Mouse (Mus musculus) midbrain, embryonic 16.5 days (tissue): Measurements from ENCODE around the gene Hsf5. TPM values are rescaled to one million over a fixed set of nuclear protein-coding genes. Genes with fewer than 3 reads are reported as not detected.

Source experiments
- ATAC-seq: fragments of 200-750 bp; cut with Nextera tagmentation; 2 replicates; pipeline ENCODE4 v1.8.0; 2017; ENCODE audit warnings: moderate TSS enrichment
- H3K27ac ChIP-seq: fragments of 300-500 bp; sonication (generic); 2 replicates; pipeline ENCODE4 v1.5.1; 2014; ENCODE audit warnings: mild to moderate bottlenecking, low read length, mixed read lengths
- H3K27me3 ChIP-seq: fragments of 300-500 bp; sonication (generic); 2 replicates; pipeline ENCODE4 v1.6.1; 2014; ENCODE audit warnings: low read depth, low read length, mixed read lengths; ENCODE audit not compliant: control insufficient read depth, insufficient read depth
- H3K36me3 ChIP-seq: fragments of 300-500 bp; sonication (generic); 2 replicates; pipeline ENCODE4 v1.6.1; 2014; ENCODE audit warnings: mild to moderate bottlenecking, low read length, moderate library complexity, mixed read lengths; ENCODE audit not compliant: control insufficient read depth, insufficient read depth
- H3K4me1 ChIP-seq: fragments of 300-500 bp; sonication (generic); 2 replicates; pipeline ENCODE4 v1.6.1; 2014; ENCODE audit warnings: mild to moderate bottlenecking, low read length, mixed read lengths; ENCODE audit not compliant: control insufficient read depth, insufficient read depth
- H3K4me2 ChIP-seq: fragments of 300-500 bp; sonication (generic); 2 replicates; pipeline ENCODE4 v1.6.1; 2014; ENCODE audit warnings: mild to moderate bottlenecking, low read length, mixed read lengths
- H3K4me3 ChIP-seq: fragments of 300-500 bp; sonication (generic); 2 replicates; pipeline ENCODE4 v1.5.1; 2014; ENCODE audit warnings: low read depth, mild to moderate bottlenecking, low read length, moderate library complexity, mixed read lengths
- H3K9ac ChIP-seq: fragments of 300-500 bp; sonication (generic); 2 replicates; pipeline ENCODE4 v1.6.1; 2014; ENCODE audit warnings: low read depth, low read length, mixed read lengths
- H3K9me3 ChIP-seq: fragments of 300-500 bp; sonication (generic); replicated peaks from 2 replicates; pipeline ENCODE4 v1.6.1; 2014; ENCODE audit warnings: mild to moderate bottlenecking, low read length, mixed read lengths; ENCODE audit not compliant: control insufficient read depth, poor library complexity, severe bottlenecking
- WGBS: fragments of 180-500 bp; shearing (Covaris S2); extraction: QIAGEN DNeasy Blood & Tissue Kit; methylation state at CpG from one replicate; pipeline ENCODE4 v1.1.7; 2014; 5-methylcytosine and 5-hydroxymethylcytosine counted together
- polyA plus RNA-seq: library from polyadenylated mRNA; unstranded; fragments of >200 nt; fragmentation: Nextera tagmentation; extraction: Ambion mirVana; gene quantifications from 2 replicates; pipeline ENCODE4 v1.2.1, GENCODE M21; 2015

Hsf5 gene
- polyA plus RNA-seq, 1 experiment from 2014 or later, result 0.39 TPM

DNA sequence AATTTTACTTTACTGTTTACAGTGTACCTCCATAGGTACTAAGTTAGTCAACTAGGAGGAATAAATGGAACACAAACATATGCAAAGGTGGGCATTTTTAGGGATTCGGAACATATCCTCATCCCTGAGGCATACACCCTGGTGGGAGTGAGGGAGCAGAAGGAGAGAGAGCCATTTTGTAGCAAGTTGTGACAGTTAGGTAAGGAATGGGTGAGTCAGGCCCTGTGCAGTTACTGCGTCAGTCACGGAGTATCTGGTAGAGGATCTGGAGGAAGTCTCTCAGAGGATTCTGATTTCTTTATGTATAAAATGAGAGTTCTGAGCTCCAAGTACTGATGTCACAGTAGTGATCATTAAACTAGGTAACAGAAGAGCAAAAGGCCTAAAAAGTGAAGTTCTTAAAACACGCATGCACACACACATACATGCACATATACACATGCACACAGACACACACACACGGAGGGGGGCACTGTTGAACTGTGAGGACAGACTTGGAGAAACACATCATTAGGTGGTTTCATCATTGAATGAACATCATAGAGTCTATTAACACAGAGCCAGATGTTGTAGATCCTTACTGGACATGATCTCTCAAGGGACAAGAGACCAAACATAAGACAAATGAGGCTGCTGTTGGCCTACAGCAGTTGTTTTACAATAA lies 29.6 kb upstream of the Hsf5 start:
- WGBS, result 94% methylated on average over 5 of the region's 5 CpGs
- Histone ChIP-seq H3K4me1 (peaks cover 10% of the 10 kb centered on the region), H3K36me3 (no peaks in the 10 kb centered on the region), H3K9me3 (no peaks in the 10 kb centered on the region), H3K9ac (no peak overlapping the region), H3K27ac (no peak overlapping the region), H3K4me3 (no peak overlapping the region), H3K4me2 (no peak overlapping the region), H3K27me3 (no peaks in the 10 kb centered on the region)
- no peak for ATAC-seq

DNA sequence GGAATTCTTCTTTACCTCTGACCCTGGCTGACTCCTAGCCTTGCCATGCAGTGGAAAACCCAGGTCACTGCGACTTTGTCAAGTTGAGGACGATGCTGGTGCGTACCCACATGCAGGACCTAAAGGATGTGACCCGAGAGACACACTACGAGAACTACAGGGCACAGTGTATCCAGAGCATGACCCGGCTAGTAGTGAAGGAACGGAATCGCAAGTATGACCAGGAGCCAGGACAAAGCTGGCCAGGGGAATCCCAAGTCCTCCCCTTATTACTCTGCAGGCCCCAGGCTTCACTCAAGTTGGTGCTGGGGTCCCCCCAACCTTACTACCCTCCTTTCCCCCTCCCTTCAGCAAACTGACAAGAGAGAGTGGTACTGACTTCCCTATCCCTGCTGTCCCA lies 27.4 kb upstream of the Hsf5 start:
- Histone ChIP-seq H3K9ac (no peak overlapping the region), H3K4me1 (peaks cover 21% of the 10 kb centered on the region), H3K27me3 (no peaks in the 10 kb centered on the region), H3K9me3 (no peaks in the 10 kb centered on the region), H3K4me3 (no peak overlapping the region), H3K36me3 (no peaks in the 10 kb centered on the region), H3K27ac (no peak overlapping the region), H3K4me2 (no peak overlapping the region)
- no peak for ATAC-seq
- 91% methylated on average over 8 of the region's 8 CpGs for WGBS

- H3K4me2 ChIP-seq, result peak overlapping the region; percentile 87
- H3K27me3 ChIP-seq, result no peaks in the 10 kb centered on the region
- peak overlapping the region; percentile 67 for H3K4me3 ChIP-seq
- no peak for ATAC-seq
- 1% methylated on average over 25 of the region's 25 CpGs for WGBS
- peak overlapping the region; percentile 89 for H3K27ac ChIP-seq
- H3K9ac ChIP-seq, result peak overlapping the region; percentile 77
- H3K4me1 ChIP-seq, result peaks cover 29% of the 10 kb centered on the region
- no peaks in the 10 kb centered on the region for H3K9me3 ChIP-seq
- no peaks in the 10 kb centered on the region for H3K36me3 ChIP-seq
Observed at GRCm38 (mm10) chr11:87590841-87591525, 26.0 kb upstream of the Hsf5 start.

DNA sequence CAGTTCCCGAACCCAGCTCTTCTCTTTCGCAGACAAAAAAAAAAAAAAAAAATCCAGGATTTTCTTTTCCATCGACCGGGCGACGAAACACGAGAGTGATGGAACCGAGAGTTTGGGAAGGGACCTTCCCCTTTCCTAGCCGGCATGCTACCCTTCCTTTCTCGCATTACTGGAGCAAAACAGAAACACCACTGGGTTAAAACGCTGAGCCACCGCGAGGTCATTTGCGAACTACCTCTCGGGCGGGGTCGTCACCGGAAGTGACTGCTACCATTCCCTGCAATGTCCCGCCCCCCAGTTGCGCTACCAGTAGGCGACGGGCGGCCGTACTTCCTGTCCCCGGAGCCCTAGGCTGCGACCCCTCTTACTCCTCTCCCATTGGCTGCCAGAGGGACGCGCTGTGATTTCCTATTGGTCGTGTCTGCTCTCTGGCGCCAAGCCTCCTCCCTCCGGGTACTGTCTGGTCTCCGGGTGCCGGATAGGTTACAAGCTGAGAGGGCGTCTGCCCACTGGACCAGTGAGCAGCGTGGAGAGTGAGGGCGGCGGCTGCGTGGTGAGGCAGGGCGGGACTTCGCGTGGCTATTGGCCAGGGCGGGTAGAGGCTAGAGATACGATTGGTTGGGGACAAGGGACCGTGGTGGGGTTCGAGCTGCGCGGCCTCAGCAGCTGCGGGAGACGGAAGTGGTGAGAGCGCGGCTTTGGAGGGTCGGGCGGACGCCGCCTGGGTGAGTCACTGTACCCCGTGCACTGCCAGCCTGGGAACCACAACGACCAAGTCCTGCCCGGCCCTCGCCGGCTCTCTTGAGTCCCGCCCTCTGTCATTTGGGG lies 25.2 kb upstream of the Hsf5 start, which contains the start of gene Mtmr4:
TSS of gene Mtmr4 (plus strand) at position 637 of the 828 bp plus-strand sequence.
- Histone ChIP-seq H3K4me1 (peaks cover 34% of the 10 kb centered on the region), H3K27me3 (no peaks in the 10 kb centered on the region)

GRCm38 (mm10) chr11:87592354-87592695 lies 24.6 kb upstream of the Hsf5 start:
- peak overlapping the region; percentile 88 for H3K27ac ChIP-seq
- H3K9ac ChIP-seq, result peak overlapping the region; percentile 74
- 0% methylated on average over 15 of the region's 15 CpGs for WGBS
- H3K4me1 ChIP-seq, result peaks cover 40% of the 10 kb centered on the region
- no peaks in the 10 kb centered on the region for H3K27me3 ChIP-seq
- peak overlapping the region; percentile 81 for H3K4me2 ChIP-seq
- no peak; the same call in 1 of the 2 replicates for ATAC-seq
- no peaks in the 10 kb centered on the region for H3K9me3 ChIP-seq
- peak overlapping the region; percentile 67 for H3K4me3 ChIP-seq
- 0 out of 2 replicates have a peak, but pooled peaks cover under 1% of the 10 kb centered on the region for H3K36me3 ChIP-seq

More for the DNA sequence above, 25.2 kb upstream of the Hsf5 start, which contains the start of gene Mtmr4:
- WGBS, result under 1% methylated on average over 61 of the region's 61 CpGs
- H3K4me3 ChIP-seq, result peak within 1 kb of the TSS; percentile 67
- H3K9me3 ChIP-seq, result no peaks in the 10 kb centered on the region
- H3K27ac ChIP-seq, result peak within 1 kb of the TSS; percentile 89
- ATAC-seq, result peak; percentile 98
- no peaks in the 10 kb centered on the region for H3K36me3 ChIP-seq
- H3K9ac ChIP-seq, result peak within 1 kb of the TSS; percentile 77
- H3K4me2 ChIP-seq, result peak within 1 kb of the TSS; percentile 87

GRCm38 (mm10) chr11:87592713-87593598 lies 24.0 kb upstream of the Hsf5 start:
- Histone ChIP-seq H3K4me2 (peak overlapping the region; percentile 81), H3K36me3 (peaks cover 5% of the 10 kb centered on the region), H3K4me1 (peaks cover 41% of the 10 kb centered on the region), H3K27me3 (no peaks in the 10 kb centered on the region), H3K9me3 (no peaks in the 10 kb centered on the region), H3K9ac (peak overlapping the region; percentile 74), H3K27ac (peak overlapping the region; percentile 88), H3K4me3 (peak overlapping the region; percentile 67)
- ATAC-seq, result no peak
- 37% methylated on average over 13 of the region's 13 CpGs for WGBS

DNA sequence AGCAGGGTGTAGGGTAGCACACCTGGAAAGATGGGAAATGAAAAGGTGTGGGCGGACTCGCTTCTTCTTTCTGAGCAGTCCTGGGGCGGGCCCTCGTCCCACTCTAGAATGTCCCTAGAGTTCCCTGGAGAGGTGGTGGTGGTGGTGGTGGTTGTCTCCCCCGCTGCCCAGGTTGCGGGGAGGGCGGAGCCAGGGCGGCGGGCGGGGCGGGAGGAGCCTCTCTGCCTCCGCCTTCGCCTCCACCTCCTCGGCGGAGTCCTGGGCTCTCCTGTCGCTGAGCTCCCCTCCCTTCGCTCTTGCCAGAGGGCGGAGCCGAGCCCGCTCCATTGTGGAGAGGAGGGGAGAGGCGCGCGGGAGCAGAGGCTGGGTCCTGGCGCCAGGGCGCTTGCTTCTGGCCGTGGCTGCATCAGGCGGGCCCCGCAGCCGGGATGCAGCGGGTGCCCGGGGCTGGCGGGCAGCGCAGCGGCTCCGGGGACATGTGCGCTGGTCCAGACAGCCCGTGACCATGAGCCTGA lies 21.6 kb upstream of the Hsf5 start:
- peaks cover 25% of the 10 kb centered on the region for H3K36me3 ChIP-seq
- H3K27me3 ChIP-seq, result no peaks in the 10 kb centered on the region
- H3K4me2 ChIP-seq, result peak overlapping the region; percentile 68
- H3K4me1 ChIP-seq, result peaks cover 34% of the 10 kb centered on the region
- WGBS, result 2% methylated on average over 26 of the region's 37 CpGs
- peak; percentile 49 for ATAC-seq
- H3K4me3 ChIP-seq, result peak overlapping the region; percentile 54
- peak overlapping the region; percentile 74 for H3K27ac ChIP-seq
- H3K9me3 ChIP-seq, result no peaks in the 10 kb centered on the region
- peak overlapping the region; percentile 82 for H3K9ac ChIP-seq

GRCm38 (mm10) chr11:87595976-87596375 lies 21.0 kb upstream of the Hsf5 start:
- Histone ChIP-seq H3K27ac (peak overlapping the region; percentile 74), H3K36me3 (peaks cover 29% of the 10 kb centered on the region), H3K4me1 (peaks cover 31% of the 10 kb centered on the region), H3K27me3 (no peaks in the 10 kb centered on the region), H3K4me2 (peak overlapping the region; percentile 68), H3K9me3 (no peaks in the 10 kb centered on the region), H3K9ac (peak overlapping the region; percentile 82), H3K4me3 (peak overlapping the region; percentile 54)
- ATAC-seq, result no peak
- under 1% methylated on average over 7 of the region's 7 CpGs for WGBS
